Mouse (Mus musculus): Measurements from ENCODE around the gene Ovol2.

DNA sequence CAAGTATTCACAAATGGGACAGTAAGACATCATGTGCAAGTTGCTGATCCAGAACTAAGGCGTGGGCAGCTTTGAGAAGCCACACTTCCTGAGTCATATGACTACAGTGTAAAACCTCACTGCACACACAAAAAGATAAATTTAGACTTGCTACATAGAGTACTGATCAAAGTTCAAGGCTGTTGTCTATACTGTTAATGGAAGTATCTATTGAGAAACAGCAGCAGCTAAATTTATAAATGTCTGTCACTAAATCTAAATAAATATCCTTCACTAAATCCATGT, 64.3 kb downstream of the Ovol2 start:
- TF ChIP-seq CTCF (IDR thresholded peaks at IDR 0.05; ENCODE audit: low read depth), result no peak
- TF ChIP-seq EP300 (IDR thresholded peaks at IDR 0.05; ENCODE audit: low read depth), result no peak

Data from liver, embryonic 14.5 days (tissue).